Mouse (Mus musculus): Measurements from ENCODE around the gene Top2a.
"Not testable (repeated sequence)": the region's sequence is repeated elsewhere in the genome, so short reads cannot be mapped to it uniquely, and the experiment has no call there.

Gene Top2a

GRCm38 (mm10) chr11:99041051-99041729, 17.2 kb upstream of the Top2a start, which contains the start of gene Igfbp4:
Gene Igfbp4, plus strand, starts transcription at chr11:99041244.
- peak in 1 of 2 experiments; percentile 36 for DNase-seq (ENCODE audit: low spot score in 2 of 2)

GRCm38 (mm10) chr11:99040346-99040974, 16.5 kb upstream of the Top2a start:
- no peak for DNase-seq (ENCODE audit: low spot score in 2 of 2)

GRCm38 (mm10) chr11:99039782-99040181, 15.8 kb upstream of the Top2a start:
- peak; percentile 63 to 72 for DNase-seq (ENCODE audit: low spot score in 2 of 2)

DNA sequence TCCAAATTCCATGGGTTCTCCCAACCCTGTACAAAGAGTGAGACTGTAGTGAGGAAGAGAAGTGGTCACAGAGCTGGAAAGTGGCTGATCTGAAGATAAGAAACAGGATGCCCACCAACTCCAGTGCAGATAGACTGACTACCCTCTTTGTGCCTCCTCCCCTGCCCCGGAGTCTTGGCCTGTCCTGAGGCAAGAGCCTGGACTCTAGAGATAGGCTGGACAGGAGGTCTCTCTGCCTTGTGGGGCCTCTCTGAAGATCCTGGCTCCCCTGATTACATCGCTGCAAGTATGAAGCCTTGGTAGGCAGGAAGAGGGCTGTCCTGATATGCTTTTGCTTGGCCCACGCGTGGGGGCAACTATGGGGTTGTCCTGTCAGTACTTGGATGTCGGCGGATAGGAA, 12.3 kb upstream of the Top2a start:
- DNase-seq (ENCODE audit: low spot score in 2 of 2) = no peak

GRCm38 (mm10) chr11:99035350-99035749, 11.4 kb upstream of the Top2a start:
- no peak for DNase-seq (ENCODE audit: low spot score in 2 of 2)

- DNase-seq (ENCODE audit: low spot score in 2 of 2) = no peak
Observed at GRCm38 (mm10) chr11:99026899-99027440, 3.0 kb upstream of the Top2a start.

- DNase-seq (ENCODE audit: low spot score in 2 of 2) = no peak
Observed at GRCm38 (mm10) chr11:99025878-99026277, 1.9 kb upstream of the Top2a start.

DNA sequence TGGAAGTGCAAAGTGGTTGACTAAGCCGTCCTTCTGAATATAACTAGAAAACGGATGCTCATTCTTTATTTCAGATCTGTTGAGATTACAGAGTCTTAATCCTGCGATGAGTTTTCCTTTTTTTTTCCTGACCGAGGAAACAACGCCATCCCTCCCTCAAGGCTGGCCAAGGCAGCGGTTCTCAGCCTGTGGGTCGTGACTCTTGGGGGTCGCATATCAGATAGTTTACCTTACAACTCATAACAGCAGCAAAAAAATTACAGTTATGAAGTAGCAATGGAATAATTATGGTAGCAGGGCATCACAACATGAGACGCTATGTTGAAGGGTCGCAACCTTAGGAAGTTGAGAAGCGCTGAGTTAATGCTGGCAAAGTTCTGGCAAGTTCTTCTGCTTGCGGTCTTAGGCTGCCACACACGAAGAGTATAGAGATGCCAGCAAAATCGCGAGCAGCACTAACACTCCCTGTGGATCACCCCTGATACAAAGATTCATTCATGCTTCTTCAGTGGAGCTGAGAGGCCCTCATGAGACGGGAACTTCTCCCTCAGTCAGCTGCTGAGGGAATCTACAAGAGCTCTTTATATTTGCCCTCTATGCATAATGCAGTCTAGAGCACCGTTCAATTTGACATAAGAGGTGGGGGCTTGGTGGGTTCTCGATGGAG, 612 bp upstream of the Top2a start:
- no peak for DNase-seq (ENCODE audit: low spot score in 2 of 2)

GRCm38 (mm10) chr11:99023094-99023493, 895 bp downstream of the Top2a start:
- no peak for DNase-seq (ENCODE audit: low spot score in 2 of 2)

- DNase-seq (ENCODE audit: low spot score in 2 of 2) = no peak
Observed at GRCm38 (mm10) chr11:99022384-99022933, 1.5 kb downstream of the Top2a start.

DNA sequence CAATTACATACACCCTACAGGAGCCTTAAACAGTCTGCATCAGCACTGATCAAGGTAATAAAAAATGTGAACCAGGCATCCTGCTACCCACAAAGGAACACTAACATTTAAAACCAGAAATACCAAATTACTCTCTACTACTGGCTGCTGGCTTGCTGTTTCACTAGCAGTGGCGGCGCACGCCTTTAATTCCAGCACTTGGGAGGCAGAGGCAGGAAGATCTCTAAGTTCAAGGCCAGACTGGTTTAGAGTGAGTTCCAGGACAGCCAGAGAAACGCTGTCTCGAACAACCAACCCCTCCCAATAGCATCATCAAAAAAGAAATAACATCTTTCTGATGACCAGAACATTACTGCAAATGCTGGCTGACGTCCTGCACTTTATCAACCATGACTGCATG, 4.1 kb downstream of the Top2a start:
- no peak for DNase-seq (ENCODE audit: low spot score in 2 of 2)

- DNase-seq (ENCODE audit: low spot score in 2 of 2) = no peak
Observed at GRCm38 (mm10) chr11:99013856-99014255, 10.1 kb downstream of the Top2a start.

GRCm38 (mm10) chr11:99010706-99011105, 13.3 kb downstream of the Top2a start:
- no peak for DNase-seq (ENCODE audit: low spot score in 2 of 2)

DNA sequence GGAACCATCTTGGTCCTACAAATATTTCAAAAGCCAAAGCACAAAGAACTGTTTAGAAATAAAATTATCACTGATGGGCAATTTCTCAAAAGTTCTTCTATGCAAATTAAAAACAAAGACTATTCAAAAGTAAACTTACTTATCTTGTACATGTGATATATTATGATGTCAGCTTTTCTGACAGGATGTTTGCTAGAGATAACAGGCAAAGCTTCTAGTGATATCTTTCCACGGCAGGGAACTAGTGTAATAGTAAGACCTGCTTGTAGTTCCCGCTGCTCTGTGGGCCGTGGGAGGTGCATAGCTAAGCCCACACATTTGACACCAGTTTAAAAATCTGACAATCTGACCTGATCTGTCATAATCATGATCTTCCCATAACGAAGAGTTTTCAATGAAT, 13.9 kb downstream of the Top2a start:
- no peak for DNase-seq (ENCODE audit: low spot score in 2 of 2)

GRCm38 (mm10) chr11:99006788-99007187, 17.2 kb downstream of the Top2a start:
- no peak for DNase-seq (ENCODE audit: low spot score in 2 of 2)

GRCm38 (mm10) chr11:98999243-98999642, 24.7 kb downstream of the Top2a start:
- DNase-seq (ENCODE audit: low spot score in 2 of 2) = no peak

GRCm38 (mm10) chr11:98998776-98999175, 25.2 kb downstream of the Top2a start:
- DNase-seq (ENCODE audit: low spot score in 2 of 2) = no peak

DNA sequence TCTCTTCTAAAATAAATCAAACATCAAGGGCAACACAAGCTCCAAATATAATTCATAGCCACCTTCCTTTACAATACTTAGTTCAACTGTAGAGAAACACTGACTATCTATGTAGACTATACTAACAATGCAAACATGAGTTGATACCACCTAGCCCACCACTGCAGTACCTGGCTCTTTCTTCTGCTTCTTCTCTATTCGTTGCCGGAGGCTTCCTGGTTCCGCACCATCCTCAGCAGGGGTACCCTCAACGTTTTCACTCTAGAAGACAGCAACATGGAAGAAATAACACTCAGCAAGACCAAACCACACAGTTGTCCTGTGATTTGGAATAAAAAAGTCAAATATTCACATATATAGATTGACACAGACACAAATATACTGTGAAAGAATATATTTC, 26.3 kb downstream of the Top2a start:
- no peak for DNase-seq (ENCODE audit: low spot score in 2 of 2)

DNA sequence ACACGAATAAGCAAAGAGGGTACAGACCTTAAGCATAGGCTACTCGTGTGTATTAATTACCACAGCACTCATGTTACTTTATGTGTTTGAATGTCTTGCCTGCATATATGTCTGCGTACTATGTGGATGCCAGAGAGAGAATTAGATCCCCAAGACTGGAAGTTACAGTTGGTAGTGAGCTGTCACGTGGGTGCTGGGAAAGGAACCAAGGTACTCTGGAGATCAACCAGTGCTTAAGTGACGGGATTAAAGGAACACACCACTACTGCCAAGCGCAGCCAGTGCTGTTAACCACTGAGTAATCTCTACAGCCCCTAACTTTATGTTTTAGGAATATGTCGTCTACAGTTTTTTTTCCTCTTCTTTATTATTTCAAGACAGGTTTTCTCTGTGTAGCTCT, 28.0 kb downstream of the Top2a start:
- DNase-seq (ENCODE audit: low spot score in 2 of 2) = no peak

GRCm38 (mm10) chr11:98990866-98991265, 33.1 kb downstream of the Top2a start:
- no peak for DNase-seq (ENCODE audit: low spot score in 2 of 2)

- DNase-seq (ENCODE audit: low spot score in 2 of 2) = not testable (repeated sequence)
Observed at GRCm38 (mm10) chr11:98988260-98988659, 35.7 kb downstream of the Top2a start.

GRCm38 (mm10) chr11:98985542-98985941, 38.4 kb downstream of the Top2a start:
- no peak for DNase-seq (ENCODE audit: low spot score in 2 of 2)

All from thymus, postnatal 10 days (tissue).